Mouse (Mus musculus): ENCODE results near the gene Slc12a9.

The Slc12a9 gene

DNA sequence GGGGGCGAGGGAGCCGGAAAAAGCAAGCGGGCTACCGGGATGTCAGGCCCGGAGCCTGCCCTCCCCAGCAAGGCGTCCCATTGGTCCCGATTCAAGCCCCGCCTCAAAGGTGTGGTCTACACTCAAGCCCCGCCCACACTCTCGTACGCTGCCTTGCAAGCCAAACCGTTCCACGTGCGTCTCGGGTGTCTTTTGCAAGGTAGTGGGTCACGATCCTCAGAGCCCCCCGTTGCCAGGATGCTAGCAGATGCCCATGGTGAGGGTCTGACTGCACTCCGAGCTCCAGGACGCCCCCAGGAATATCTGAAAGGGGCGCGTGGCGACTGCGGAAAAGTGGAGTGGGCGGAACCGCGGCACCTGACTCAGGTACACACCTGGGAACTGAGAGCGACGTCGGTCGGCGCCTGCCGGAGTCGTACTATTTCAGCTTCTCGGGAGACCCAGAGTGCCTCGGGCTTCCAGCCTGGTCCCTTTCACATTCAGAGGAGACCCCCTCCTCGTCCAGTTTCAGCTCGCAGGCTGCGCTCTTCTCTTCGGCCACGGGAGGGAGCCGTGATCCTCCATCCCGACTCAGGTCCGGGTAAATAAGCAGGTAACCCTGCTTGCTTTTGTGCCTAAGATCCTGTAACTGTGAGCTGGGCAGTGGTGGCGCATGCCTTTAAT is at the start of gene Slc12a9:
Gene Slc12a9 (minus strand): TSS at position 86 of the 663 bp plus-strand sequence.
- peak; percentile 89 to 93 for DNase-seq

DNA sequence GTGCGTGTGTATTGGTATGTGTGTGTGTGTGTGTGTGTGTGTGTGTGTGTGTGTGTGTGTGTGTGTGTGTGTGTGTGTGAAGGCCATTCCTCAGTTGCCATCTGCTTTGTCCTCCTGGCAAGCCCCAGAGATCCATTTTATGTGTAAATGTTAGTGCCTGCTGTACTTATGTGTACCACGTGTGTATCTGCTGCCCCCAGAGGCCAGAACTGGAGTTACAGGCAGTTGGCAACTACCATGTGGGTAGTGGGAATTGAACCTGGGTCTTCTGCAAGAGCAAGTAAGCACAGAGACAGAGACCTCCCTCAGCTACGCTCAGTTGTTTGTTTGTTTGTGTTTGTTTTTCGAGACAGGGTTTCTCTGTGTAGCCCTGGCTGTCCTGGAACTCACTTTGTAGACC is 47.8 kb upstream of the Slc12a9 start:
- peak; percentile 17 to 25 for DNase-seq

DNA sequence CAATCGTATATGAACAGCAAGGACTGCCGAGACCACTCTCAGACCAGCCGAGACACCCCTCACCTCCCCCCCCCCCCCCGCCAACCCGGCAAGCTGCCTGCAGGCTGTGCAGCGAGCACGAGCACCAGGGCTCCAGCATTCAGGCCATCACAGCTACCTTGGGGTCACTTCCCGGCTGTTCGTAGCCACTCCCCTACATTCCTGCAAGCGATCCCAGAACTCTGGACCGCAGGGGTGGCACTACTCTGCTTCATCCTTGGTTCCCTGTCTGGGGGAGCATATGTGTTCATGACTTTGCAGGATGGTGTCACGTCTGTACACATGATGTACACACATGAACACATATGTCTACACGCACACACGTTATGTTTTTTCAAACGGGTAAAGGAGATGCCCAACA is 44.2 kb upstream of the Slc12a9 start:
- DNase-seq: no peak

DNA sequence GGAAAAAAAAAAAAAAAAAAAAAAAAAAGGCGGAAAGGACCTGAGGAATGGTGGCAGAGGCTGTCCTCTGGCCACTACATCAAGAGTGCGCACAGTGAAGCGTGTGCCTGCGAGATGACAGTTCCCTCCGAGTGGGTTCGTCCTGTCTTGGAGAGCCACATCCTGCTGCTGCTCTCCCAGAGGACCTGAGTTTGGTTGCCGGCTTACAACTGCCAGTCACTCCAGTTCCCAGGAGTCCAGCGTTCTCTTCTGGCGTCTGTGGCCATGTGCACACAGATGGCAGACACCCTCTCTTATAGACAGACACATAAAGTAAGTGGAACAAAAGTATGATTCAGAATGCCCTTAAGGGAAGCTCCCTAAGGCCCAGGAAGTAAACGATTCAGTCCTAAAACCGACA is 43.8 kb upstream of the Slc12a9 start:
- no peak for DNase-seq

DNA sequence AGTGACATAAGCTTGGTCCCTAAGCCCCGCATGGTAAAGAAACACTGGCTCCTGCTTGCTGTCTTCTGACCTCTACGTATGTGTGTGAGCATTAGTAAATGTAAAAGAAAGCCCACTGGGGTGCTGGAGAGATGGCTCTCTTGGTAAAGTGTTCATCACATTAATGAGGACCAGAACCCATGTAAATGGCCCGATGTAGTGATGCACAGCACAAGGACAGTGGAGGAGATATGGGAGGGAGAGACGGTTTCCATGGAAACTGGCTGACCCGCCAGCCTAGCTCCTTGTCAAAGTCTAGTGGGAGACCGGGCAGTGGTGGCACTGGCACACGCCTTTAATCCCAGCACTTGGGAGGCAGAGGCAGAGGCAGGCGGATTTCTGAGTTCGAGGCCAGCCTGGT is 43.3 kb upstream of the Slc12a9 start:
- no peak for DNase-seq

DNA sequence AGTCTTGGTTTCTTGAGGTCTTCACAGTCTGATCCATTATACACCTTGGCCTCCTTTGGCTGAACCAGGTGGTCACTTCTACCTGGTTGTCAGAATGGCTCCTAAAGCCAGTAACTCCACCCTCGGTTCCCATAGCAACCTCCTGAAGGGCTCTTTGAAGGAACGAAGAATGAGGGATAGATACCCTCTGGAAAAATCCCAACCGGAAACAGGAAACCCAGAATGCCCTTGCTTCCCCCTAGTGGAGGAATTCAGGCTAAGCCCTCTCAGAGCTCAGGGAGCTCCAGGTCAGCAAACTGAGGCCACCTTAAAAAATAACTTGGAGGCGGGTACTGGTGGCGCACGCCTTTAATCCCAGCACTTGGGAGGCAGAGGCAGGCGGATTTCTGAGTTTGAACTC is 42.8 kb upstream of the Slc12a9 start:
- DNase-seq: no peak

DNA sequence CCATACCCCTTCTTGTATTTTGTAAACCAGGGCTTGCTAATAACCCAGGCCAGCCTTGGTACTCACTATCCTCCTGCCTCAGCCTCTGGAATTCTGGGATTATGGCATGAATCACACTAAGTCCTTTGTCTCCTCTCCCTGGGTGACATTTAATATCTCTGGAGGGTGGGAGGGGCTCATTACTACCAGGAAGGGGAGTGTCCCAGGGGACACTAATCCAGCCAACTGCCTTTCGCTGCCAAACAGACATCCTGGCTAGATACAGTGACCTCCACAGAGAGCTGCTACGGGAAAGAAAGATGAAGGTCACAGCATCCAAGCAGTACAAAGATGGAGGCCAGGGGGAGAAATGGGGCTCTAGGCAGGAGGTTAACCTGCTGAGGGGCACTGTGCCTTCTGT is 42.2 kb upstream of the Slc12a9 start:
- no peak for DNase-seq

DNA sequence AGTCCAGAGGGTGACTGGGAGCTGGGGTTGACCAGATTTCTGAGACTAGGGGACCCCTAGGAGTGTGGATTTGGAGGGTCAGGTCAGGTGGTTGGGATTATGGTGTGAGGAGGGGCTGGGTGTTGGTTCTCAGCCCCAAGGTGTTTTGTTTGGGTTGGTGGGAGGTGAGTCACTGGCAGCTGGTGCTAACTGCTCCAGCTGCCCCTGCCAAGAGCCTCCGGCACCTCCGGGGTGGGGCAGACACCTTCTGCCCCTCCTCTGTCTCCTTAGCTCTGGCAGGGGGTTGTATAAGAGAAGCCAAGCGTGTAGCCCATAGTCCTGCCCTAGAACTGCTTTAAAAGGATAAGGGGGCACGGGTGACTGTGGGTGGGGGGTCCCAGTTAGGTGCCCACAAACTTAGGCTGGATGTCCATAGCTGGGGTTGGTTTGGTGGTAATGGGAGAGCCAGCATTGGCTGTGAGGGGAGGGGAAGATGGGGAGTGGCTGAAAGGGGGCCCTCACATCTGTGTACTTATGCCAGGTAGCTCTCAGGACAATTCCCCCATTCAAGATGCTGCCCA is 41.2 kb upstream of the Slc12a9 start:
- DNase-seq: no peak

DNA sequence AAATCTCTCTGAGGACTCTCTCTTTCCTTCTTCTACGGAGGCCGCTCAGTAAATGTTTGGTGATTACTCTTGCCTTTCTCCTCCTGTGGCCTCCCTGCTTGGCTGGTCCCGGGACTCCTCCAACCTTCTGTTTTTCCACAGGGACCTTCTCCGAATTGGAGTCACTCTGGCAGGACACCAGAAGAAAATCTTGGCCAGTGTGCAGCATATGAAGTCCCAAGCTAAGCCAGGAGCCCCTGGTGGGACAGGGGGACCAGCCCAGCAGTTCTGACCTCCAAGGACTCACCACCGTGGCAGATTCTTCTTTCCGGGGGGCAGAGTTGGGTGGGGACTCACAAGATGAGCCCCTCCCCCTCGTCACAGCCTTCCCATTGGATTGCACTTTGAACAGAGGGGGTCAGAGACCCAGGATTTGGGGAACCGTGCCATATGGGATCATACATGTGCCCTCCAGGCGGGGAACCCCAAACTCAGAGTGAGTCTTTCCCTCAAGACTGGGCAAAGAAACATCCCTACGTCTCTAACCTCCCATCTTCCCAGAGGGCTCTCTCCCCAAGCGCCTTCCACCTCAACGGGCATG is 40.1 kb upstream of the Slc12a9 start:
- DNase-seq: no peak

DNA sequence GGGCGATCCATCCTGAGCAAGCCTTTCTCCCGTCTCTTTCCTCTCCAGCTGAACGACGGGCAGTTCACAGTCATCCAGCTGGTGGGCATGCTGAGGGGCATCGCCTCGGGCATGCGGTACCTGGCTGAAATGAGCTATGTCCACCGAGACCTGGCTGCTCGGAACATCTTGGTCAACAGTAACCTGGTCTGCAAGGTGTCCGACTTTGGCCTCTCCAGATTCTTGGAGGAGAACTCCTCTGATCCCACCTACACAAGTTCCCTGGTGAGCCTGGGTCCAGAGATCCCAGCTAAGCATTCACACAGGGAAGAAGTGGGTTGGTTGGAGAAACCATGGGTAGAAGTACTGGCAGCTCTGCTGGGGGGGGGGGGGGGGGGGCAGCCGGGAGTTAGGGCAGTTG is 36.3 kb upstream of the Slc12a9 start:
- DNase-seq: no peak

DNA sequence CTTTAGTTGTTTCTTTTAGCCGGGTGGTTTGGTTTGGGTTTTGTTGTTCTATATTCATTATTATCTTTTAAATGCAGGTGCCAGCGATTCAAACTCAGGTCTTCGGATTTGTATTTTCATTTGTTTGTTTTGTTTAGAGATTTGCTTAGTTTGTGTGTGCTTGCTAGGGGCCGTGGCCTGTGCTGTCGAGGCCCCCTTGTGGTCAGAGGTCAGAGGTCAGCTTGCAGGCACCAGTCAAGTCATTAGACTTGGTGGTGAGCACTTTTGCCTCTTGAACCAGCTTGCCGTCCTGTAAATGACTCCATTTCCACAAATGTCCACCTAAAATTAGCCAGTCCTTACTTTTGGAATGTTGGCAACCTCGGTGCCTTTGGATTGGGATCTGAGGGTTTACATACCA is 25.0 kb upstream of the Slc12a9 start:
- DNase-seq: no peak

DNA sequence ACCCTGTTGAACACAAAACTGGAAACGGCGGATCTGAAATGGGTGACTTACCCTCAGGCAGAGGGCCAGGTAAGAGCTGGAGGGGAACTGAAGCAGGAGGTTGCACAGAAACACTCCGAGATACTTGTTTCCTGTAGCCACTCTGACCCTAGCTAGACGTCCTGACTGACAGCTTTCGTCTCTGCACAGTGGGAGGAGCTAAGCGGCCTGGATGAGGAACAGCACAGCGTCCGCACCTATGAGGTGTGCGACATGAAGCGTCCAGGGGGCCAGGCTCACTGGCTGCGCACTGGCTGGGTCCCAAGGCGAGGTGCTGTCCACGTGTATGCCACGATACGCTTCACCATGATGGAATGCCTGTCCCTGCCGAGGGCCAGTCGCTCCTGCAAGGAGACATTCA is 20.7 kb upstream of the Slc12a9 start:
- DNase-seq: no peak

DNA sequence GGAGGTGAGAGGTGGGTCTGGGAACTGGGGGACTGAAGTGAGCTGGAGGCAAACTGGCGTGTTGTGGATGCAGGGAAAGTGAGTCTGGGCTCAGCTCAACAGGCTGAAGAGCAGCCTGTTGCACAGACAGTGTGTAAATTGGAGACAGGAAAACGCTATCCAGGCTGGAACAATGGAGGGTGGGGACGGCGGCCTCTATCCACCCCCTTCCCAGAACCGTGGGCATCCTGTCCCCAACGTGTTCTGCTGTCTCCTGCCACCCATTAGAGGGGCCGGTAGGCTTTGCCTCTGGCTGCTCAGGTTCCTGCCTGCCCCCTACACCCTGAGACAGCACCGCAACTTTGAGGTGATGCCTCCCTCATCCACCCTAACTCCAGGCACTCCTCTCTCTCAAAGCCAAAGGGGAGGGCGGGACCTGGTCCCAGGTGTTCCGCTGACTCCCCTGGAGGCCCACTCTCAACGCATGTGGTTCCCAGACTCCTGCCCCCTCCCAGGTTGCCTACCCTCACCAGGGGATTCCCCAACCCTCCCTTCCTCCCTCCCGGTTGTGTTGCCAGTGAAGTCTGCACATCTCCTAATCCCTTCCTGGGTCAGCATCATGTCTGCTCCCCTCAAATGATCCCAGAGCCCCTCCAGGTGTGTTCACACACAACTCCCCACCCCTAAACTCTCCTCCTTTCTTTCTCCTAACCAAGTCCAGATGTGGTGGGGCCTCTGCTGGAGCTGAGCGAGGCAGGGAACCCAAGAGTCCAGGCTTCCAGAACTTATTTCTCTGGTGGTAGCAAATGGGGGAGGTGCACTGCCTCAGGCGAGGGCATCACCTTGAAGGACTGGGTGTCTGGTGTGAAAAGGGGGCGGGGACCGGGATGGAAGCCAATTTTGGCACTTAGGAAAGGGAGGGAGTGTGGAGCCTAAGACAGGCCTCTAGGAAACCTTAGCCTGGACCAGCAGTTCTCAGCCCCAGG is 18.9 kb upstream of the Slc12a9 start:
- no peak for DNase-seq

DNA sequence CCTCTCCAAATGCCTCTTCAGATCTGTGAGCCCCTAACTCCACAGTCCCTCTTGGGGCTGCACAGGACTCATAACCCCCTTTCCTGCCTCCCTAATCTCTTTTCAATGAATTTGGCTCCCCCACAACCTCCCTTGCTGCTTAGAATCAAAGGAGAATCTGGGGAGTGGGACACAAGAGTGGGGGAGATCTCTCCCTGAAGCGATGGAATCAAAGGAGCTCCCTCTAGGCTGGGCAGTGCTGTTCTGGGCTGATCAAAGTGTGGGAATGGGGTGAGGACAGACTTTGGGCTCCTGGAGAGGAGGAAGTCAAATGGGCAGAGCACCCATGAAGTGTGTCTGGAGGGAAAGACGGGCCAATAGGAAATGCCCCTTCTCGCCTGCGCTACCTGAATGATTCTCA is 18.0 kb upstream of the Slc12a9 start:
- no peak for DNase-seq

DNA sequence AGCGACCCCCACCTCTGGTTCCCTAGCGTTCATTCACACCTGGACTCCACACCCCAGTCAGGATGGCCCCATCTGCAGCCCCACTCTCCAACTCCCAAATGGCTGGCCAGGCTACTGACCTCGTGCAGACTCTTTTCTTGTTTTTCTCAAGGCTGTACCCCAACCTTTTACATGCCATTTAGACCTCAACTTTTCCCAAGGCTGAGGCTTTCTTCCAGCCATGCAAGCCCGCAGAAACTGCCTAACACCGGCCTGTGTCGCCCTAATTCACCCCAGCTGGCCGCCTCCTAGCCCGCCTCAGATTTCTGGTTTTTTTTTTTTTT is 17.6 kb upstream of the Slc12a9 start:
- DNase-seq: no peak

DNA sequence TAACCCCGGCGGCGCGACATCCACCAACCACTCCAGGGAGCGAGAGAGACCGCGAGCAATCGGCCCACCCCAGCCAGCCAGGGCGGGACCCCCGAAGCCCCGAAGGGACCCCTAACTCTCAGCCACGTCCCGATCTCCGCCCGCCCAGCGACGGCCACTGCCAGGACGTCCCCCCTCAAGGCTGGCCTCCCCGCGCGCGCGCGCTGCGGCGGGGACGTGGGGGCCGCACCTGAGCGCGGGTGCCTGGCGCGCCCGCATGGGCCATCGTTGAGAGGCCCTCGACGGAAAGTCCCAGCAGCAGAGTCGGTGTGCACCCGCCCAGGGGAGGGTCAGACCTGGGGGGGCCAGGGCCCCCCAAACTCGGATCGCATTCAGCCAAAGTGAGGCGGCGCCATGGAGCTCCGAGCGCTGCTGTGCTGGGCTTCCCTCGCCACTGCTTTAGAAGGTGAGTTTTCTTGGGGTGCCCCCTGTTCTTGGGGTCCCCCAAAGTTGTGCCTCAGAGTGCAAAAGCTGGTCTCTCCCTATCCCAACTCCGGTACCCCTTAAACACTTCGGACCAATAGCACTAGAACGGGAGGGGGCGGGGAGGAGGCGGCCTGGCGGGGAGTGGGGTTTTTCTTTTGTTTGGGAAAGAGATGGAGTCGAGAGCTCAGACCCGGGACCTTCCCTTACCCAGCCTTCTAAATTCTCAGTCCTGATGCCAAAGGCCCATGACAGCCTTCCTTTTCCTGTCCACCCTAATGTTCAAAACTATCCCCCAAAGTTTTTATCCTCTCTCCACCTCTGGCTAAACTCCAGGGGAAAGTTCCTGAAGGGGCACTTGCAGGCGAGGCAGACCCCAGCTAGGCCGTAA is 17.0 kb upstream of the Slc12a9 start:
- no peak for DNase-seq

DNA sequence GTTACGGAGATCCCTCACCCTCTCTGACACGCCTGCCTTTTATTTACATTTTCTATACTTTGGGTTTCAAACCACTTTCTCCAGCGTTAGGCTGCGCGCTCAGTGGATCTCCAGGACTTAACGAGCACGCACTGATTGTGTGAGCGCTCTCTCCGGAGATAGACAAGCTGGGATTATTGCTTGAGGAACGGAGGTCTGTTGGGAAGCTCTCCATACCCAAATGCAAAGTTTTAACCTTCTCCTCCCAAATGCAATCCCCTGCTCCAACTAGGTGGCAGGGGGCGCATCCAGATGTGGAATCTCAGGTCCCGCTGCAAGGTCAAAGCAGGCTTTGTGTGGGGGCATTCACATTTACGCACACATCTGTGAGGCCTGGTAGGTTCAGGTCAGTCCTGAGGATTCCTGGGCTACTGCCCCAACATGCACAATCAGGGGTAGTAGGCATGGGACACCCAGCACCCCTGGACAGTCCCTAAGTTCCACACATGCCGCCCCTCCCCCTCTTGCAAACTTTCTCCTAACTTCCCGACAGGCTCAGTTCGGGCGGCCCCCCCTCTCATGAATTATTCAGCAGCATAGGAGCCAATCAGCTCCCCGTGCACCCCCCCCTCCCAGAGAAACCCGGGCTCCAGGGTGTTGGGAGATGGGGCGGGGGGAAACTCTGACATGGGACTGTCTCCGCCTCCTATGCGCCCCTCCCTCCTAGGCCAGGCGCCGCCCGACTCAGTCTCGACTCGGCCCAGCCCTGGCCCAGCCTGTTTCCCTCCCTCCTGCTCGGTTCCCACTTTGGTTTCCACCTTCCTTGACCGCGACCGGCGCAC is 16.2 kb upstream of the Slc12a9 start, which contains the start of gene Ephb4:
Gene Ephb4 (plus strand): TSS at position 726 of the 821 bp plus-strand sequence.
- peak; percentile 18 to 26 for DNase-seq

DNA sequence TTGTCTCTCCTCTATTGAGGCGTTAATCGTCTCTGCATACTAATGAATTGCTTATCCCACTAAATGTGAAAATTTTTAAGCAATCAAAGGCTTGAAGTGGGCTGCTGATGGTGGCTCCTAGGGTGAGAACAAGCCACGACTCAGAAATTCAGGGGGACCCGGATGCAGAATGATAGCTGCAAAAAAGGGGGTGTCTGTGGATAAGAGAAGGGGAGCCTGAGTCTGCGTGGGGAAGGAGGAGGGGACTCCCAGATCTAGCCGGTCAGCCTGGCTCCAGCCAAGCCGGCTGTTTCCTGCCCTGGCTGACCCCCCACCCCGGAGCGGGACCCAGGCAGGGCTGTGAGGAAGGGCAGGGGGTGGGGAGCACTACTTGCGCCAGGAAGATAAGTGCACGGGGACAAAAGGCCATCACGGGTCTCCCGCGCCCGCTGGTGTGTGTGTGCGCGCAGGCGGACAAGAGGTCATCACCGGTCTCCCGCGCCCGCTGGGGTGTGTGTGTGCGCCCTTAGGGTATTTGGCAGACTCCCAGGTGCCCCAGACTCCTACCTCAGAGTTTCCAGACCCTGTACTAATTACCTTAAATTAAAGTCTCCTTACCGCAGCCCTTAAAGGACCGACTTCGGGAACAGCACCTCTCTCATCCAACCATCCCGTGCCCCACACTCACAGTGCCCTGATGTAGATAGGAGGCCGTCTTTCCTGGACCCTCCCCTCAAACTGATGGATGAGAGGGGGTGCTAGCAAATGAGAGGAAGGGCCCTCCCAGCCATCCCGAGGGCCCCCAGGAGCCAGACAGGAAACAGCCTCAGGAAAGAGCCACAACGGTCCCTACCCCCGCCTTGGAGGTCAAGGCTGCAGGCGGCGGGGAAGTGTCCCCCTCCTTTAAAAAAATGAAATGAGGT is 15.3 kb upstream of the Slc12a9 start:
- no peak for DNase-seq

DNA sequence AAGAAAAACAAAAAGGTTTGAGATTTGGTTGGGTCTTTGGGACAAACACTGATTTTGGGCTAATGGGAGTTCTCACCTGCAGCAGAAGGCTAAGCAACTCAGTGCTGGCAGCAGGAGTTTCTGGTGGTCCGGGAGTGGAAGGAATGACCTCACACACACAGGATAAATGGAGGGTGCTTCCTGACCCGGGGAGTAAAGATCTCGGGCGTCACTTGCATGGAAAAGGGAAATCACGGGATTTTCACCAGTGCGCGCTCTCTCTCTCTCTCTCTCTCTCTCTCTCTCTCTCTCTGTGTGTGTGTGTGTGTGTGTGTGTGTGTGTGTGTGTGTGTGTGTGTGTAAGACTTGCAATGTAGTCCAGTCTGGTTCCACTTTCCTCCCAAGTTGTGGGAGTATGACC is 14.5 kb upstream of the Slc12a9 start:
- no peak for DNase-seq

DNA sequence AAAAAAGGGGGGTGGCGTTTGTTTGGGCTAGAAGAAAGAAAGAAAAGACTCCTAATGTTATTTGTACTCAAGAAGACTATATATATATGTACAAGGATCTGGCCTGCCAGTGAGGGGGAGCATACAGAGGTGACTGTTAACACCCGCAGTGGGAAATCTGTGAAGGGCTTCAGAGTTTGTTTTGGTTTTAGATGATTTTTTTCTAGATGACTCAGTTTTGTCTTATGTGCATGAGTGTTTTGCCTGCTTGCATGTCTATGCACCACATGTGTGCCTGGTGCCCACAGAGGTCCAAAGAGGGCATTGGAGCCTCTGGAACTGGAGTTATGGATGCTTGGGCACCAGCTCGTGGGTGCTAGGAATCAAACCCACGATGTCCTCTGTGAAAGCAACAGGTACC is 13.6 kb upstream of the Slc12a9 start:
- DNase-seq: no peak

DNA sequence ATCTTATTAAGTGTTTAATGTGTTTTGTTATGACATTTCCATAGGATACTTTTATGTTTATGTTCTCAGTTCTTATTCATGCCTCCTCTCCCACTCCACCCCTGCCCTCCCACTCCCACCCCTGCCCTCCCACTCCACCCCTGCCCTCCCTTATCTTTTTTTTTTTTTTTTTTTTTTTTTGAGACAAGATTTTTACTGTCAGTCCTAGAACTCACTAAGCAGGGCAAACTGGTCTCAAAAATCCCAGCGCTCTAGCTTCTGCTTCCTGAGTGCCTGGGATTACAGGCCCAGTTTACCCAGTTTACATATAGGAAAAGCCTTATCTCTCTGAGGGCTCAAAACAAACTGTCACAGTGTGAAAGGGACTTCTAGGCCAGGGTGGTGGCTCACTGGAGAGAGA is 13.0 kb upstream of the Slc12a9 start:
- DNase-seq: no peak
